Mouse (Mus musculus): Measurements from ENCODE around the gene Smarcb1.

GRCm38 (mm10) chr10:75945213-75945612, 23.8 kb upstream of the Smarcb1 start:
- no peak for TF ChIP-seq CTCF (IDR thresholded peaks at IDR 0.05; ENCODE audit: low read depth, low read length)
- no peak for TF ChIP-seq TAL1 (conservative IDR thresholded peaks at IDR 0.05; ENCODE audit: low read depth, low read length)
